Mouse (Mus musculus): ENCODE measurements around the gene Irf8.
A peak's percentile ranks its signal among the peaks of the same experiment; 100 is the strongest.

Gene Irf8

DNA sequence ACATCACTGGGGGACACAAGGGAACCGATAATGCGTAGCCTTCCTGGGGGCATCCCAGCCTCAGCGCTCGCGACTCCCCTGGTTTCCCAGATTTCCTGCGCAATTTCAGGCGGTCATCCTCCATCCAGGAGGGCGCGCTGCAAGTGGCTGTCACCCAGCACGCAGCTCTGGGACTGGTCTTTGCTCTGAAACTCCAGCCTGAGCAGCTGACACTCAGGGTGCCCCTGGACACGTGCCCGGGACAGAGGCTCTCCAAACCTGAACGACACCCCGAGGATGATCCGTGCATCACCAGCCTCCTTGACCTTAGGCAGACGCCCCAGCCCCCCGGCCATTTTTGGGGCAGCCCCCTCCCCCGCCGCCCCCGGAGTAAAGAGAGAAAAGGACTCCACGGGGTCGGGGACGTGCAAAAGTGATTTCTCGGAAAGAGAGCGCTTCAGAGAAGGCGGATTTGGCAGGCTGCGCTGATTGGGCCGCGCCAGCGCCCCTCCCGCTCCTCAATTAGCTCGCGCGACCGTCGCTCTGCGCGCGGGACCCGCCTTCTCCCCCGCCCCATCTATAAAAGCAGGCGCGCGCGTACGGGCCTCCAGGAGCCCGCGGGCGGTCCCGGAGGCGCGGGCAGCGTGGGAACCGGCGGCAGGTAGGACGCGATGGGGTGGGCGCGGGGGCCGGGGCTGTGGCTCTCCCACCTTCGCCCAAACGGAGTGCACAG is at the start of gene Irf8:
TSS of gene Irf8 (plus strand) at position 589 of the 712 bp plus-strand sequence.
- peak; percentile 70 for DNase-seq (ENCODE audit: low read depth in 2 of 2, low spot score in 2 of 2)

DNA sequence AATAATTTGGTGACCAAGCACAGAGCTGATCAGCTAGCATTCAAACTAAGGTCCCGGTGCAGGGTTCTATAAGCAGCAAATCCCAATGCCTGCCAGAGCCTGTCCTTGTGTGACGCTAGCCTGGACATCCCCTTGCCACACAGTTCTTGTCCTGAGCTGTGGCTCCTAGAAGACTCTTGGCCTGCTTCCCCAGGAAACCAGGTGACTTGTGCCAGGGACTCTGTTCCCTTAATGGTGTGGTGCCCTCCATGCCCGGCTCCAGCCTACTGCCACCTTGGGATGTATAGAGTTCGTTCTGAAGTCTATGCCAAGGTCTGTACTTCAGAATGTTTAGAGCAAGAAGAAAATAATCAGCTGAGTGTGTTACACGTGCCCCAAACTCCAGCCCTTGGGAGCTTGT is 49.6 kb upstream of the Irf8 start:
- no peak for DNase-seq (ENCODE audit: low read depth in 2 of 2, low spot score in 2 of 2)

DNA sequence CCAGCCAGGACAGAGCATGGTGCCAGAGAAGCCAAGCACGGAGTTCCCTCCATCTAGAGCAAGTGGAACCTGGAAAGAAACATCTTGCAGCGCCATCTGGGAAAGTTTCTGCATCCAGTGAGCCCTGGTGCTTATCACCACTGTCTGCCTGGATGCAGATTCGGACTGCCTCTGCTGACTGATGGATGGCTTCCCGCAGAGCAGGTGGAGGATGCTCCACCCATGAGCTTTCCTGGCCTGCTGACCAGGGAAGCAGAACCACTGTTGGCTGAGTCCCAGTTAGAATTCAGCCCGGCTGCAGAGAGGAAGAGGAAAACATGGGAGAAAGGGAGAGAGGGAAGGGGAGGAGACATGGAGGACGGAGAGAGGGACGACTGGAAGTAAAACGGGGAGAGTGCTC is 48.4 kb upstream of the Irf8 start:
- DNase-seq (ENCODE audit: low read depth in 2 of 2, low spot score in 2 of 2), result no peak

DNA sequence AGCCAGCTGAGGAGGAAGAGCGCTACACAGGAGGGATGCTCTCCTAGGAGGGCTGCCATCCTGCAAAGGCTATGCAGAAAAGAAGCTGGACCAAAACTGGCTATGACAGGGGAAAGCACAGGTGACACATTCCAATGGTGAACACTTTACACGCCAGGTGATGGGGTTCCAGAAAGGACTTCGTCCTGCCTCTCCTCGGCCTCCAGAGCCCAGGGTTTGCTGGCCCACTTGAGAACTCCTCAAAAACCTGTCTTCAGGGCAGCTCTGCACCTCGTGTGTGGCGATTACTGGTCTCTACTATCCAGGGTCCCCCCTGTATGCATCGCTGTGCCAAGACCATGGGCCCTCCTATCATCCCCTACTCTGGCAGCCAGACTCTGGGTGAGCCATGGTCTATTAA is 47.6 kb upstream of the Irf8 start:
- DNase-seq (ENCODE audit: low read depth in 2 of 2, low spot score in 2 of 2), result no peak

DNA sequence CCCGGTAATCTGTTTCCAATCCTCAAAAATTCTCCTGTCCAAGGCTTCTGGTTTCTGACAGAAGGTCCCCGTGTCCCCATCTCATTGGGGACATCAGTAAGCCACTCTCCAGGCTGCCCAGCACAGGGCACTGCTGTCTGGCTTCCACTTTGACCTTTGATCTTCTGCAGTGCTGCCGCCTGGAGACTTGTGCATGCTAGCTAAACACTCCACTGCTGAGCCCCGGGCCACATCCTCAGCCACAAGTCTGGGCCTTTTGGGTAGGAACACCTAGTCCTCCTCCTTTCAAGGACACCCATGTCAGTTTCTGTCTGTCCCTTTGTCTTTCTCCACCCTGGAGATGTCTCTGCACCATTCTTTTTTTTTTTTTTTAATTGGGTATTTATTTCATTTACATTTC is 43.2 kb upstream of the Irf8 start:
- DNase-seq (ENCODE audit: low read depth in 2 of 2, low spot score in 2 of 2), result no peak

DNA sequence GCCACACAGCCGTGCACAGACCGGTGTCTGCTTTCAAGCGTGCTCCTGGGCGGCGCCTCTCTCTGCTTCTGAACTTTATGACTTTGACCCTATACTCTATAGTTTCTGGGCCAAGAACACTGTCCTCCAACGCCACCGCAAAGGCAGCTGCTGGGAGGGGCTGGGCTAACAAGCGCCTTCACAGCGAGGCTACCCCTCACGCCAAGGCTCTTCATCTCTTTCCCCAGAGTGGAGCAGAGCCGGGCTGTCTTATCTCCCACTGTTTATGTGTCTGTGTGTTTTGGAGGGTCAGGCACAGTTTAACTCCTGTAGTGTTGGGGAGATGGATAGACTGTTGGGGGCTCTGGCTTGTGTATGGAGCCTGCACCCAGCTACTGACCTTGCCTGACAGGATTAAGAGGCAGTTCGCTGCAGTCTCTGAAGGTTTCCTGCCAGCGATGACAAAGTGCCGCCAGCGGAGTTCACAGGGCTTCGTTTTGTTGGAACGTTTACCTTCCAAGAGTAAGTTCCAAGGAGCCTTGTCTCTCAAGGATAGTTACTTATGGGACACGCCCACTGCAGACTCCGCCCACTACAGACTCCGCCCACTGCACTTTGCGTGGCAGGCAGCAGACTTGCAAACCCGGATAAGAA is 42.2 kb upstream of the Irf8 start:
- DNase-seq (ENCODE audit: low read depth in 2 of 2, low spot score in 2 of 2), result no peak

DNA sequence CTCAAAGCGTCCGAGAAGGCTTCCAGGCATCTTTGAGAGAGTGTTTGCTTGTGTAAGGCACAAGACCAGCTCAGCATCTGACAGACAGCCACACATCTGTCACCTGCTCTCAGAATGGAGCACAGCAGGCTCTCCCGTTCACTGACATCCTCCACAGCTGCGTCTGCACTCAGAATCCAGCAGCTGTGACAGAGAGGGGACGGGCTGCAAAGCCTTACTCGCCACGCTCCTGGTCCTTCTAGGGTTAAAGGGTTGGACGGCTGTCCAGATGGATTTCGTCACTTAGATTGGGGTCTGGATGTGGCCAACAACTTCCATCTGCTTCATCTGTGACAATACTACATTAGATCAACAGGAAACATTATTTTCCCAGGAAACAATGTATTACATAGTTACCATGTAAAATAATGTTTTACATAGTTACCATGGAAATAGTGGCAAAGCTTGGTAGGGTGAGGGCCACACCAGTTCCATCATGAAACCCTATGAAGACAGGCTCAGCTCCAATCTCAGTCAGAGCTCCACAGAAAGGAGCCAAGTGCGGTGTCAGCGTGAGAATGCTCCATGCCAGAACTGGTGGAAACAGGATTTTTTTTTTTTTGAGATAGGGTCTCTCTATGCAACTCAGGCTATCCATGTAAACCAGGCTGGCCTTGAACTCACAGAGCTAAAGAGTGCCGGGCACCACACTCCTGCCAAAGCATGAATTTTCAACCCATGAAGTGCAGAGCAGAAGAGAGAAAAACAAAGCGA is 39.6 kb upstream of the Irf8 start:
- no peak for DNase-seq (ENCODE audit: low read depth in 2 of 2, low spot score in 2 of 2)

DNA sequence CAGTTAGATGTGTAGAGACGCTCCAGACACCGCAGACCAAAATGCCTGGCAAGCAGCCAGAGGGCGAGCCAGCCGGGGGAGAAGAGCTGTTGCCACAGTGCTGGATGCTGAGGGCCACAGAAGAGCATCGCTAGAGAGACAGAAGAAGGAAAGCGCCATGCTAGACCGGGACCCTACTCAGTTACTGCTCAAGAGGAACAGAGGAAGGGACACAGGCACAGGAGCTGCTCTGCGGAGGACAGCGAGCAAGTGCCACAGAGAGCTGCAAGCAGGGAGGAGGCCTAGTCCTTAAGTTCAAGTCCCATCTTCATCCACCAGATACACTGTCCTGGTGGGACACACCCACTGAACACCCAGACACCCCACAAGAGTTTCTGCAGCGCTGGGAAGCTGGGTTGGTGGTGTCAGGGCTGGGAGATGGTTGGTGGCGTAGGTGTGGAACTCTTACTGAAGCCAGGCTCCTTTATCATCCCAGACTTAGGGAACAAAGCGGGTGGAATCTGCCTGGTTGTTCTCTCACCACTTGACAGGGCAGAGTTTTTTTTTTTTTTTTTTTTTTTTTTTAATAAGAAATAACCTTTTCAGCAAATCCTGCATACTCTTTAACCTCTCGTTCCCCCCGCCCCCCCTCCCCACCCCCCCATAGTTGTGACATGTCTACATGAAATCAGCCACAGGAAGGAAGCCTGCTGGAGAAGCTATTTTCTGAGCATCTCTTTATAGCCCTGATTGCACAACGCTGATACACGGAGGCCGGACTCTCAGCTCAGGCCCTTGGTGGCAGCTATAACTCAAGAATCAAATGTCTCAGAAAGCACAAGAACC is 38.8 kb upstream of the Irf8 start:
- DNase-seq (ENCODE audit: low read depth in 2 of 2, low spot score in 2 of 2), result peak in 1 of 2 experiments; percentile 36

DNA sequence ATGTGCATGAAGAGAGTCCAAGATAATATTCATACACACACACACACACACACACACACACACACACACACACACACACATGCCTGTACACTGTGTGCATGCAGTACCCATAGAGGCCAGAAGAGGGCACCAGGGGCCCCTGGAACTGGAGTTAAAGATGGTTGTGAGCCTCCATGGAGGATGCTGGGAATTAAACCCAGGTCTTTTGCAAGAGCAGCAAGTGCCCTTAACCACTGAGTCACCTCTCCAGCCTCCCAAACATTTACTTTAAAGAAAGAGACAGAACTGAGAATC is 38.2 kb upstream of the Irf8 start:
- DNase-seq (ENCODE audit: low read depth in 2 of 2, low spot score in 2 of 2), result peak; percentile 29 to 42

DNA sequence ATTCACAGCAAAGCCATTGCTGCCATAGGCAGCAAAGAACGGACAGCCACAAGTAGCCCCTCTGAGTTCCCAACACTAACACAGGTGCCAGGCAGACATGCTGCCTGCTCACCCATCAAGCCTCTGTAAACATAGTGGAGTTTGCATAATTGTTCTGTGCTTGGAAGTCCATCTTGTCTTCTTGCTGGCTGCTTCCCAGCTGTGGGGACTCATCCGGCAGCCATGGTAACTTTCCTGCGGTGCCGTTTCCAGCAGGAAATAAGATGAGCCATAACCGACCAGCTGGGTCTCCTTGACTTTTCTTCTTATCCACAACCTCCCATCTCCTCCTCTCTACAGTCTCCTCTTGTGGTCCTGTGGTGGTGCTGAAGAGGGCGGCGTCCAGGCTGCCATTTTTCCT is 37.7 kb upstream of the Irf8 start:
- DNase-seq (ENCODE audit: low read depth in 2 of 2, low spot score in 2 of 2), result no peak

DNA sequence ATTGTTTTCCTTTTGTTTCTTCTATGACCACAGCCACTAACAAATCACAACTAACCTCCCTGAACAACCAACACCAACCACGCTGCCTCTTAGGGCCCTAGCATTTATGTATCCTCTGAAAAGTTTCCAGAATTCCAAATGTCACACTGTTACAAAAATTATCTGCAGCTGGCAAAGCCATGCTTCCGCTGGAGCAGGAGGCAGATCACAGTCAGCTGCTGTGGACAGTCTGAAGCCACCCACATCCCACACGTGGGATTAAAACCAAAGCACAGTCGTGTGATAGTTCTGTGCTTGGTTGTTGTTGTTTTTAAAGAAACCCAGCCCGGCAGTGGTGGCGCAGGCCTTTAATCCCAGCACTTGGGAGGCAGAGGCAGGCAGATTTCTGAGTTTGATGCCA is 37.1 kb upstream of the Irf8 start:
- no peak for DNase-seq (ENCODE audit: low read depth in 2 of 2, low spot score in 2 of 2)

DNA sequence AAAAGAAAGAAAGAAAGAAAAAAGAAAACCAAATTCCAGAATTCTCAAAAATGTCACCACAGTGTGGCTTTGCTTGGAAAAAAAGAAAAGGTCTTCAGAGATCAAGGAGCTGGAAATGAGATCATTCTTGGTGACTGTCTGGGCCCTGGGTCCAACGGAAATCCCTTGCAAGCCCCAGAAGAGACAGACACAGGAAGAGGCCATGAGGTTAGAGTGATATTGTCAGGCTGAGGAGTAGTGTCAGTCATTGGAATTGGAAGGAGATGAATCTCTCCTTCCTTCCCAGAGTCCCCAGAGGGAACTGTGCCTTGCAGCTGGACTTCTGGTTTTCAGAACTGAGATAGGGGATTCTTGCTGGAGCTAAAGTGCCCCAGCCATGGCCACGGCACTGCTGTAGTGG is 36.6 kb upstream of the Irf8 start:
- no peak for DNase-seq (ENCODE audit: low read depth in 2 of 2, low spot score in 2 of 2)

DNA sequence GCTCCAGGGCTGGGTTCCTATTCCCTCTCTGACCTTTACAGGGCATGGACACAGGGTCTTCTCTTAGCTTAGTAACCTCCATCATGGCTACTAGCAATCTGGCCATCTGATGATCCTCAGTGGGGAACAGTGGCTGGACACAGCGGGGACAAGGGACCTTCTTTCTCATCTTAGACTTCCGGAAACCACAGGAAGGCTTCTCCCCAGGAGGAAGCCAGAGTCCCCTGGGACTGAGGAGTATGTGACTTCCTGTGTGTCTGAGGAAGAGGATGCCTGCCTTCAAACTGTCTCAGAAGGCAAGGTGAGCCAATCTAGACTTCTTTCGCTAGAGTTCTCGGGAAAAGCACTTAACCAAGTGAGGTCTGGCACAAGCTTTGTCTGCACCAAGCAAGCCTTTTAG is 36.1 kb upstream of the Irf8 start:
- DNase-seq (ENCODE audit: low read depth in 2 of 2, low spot score in 2 of 2), result no peak

DNA sequence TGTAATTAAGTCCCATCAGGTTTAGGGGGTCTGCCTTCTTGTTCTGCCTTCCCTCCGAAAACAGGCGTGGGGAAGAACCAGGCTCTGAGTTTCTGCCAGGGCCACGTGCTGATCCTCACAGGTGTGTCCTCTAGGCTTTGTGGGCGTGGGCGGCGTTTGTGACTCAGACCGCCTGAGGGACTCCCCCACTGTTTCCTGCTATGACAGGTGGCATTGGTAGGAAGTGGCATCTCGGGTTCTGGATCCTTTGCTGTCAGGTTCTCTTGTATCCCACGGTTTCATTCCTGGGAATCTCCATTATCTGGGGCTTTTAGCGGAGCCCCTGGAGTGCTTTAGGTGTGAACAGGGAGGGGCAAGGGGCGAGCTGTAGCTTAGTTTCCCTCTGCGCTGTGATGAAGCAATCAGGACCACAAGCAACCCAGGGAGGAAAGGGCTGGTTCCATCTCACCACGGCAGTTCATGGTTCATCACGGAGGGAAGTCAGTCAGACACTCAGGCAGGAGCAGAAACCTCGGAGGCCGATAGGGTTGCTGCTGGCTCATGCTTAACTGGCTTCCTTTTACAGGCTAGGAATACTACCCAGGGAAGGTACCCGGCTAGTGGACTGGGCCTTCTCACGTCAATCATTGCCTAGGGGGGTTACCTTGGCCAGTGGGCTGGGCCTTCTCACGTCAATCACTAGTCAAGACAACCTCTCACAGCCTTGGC is 34.2 kb upstream of the Irf8 start:
- DNase-seq (ENCODE audit: low read depth in 2 of 2, low spot score in 2 of 2), result peak; percentile 31 to 56

DNA sequence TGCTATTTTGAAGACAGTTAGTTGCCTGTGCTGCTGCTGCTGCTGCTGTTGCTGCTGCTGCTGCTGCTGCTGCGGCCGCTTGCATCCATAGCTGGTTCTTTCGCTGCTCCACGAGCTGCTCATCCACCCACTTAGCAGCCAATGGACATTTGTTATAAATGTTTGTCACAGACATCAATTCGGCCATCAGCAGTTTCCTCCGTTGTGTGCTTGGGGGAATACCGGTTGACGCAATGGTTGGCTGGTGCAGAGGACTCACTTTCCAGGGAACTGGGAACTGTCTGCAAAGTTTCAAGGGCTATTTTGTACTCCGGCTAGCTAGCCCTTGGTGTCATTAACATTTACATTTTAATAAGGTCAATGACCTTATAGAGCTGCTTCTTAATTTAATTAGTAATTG is 32.0 kb upstream of the Irf8 start:
- no peak for DNase-seq (ENCODE audit: low read depth in 2 of 2, low spot score in 2 of 2)

DNA sequence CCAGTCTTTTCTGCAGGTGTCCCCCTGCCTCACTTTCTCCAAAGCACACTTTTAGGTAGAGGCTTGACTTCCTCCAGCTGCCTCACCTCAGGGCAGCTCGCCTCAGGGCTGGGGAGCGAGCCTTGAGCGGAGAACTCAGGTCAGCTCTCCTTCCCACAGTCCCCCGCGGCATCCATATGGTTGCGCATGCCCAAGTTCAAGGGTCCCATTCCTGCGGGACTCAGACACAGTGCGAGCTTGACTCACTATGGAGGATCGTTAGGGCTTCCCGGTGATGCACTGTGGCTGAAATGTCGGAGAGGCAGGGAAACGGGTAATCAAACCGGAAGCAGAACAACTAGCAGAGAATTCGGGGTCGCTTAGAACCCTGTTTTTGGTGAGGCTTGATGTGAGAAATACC is 31.0 kb upstream of the Irf8 start:
- DNase-seq (ENCODE audit: low read depth in 2 of 2, low spot score in 2 of 2), result no peak

DNA sequence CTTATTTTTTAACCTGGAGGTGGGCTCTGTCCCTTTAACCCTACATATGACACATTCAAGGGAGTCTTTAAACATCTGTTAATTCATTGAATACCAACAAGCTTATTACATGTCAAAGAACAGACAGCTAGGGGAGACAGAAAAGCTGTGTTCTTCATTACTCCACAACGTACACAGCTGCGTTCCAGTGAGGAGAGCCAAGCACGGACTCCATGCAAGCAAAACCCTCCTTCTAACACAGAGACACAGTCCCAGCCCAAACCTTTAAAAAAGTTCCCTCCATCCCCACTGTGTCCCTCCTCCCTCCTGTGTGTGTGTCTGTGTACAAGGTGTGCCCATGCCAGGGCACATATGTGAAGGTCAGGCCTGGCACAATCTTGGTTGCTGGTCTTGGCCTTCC is 30.0 kb upstream of the Irf8 start:
- DNase-seq (ENCODE audit: low read depth in 2 of 2, low spot score in 2 of 2), result no peak

DNA sequence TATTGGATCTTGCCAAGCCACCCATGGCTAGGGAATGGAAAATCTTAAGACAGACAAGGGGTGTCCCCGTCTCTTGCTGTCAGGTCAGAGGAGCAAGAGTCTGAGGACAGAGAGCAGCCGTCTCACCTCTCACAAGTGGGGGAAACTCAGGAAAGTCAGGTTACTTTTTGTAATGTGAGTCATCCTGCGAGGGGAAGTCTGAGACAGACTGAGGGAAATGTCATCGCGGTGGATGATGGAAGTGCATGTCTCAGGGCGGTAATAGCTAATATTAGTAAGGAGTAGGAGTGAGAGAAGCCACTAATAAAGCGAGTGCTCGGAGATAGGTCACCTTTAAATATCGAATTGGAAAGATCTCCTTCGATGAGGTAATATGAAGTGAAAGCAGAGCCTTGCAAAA is 27.0 kb upstream of the Irf8 start:
- no peak for DNase-seq (ENCODE audit: low read depth in 2 of 2, low spot score in 2 of 2)

DNA sequence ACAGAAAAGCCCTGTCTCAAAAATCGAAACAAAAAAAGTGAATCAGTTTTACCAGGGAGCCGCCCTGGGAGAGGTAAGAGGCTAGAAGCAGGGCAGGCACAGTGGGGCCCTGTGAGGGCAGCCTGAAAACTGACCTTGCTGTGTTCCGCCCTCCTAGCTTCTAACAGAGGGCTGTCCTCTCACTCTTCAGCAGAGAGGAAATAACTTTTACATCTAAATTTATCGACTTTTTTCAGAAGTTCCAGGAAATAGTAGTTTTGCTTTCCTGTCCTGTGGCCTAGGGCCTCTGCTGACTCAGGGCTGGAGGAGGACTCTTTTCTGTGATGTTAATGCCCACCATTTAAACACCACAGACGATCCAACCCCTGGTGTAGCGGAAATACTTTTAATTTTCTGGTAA is 21.0 kb upstream of the Irf8 start:
- no peak for DNase-seq (ENCODE audit: low read depth in 2 of 2, low spot score in 2 of 2)

DNA sequence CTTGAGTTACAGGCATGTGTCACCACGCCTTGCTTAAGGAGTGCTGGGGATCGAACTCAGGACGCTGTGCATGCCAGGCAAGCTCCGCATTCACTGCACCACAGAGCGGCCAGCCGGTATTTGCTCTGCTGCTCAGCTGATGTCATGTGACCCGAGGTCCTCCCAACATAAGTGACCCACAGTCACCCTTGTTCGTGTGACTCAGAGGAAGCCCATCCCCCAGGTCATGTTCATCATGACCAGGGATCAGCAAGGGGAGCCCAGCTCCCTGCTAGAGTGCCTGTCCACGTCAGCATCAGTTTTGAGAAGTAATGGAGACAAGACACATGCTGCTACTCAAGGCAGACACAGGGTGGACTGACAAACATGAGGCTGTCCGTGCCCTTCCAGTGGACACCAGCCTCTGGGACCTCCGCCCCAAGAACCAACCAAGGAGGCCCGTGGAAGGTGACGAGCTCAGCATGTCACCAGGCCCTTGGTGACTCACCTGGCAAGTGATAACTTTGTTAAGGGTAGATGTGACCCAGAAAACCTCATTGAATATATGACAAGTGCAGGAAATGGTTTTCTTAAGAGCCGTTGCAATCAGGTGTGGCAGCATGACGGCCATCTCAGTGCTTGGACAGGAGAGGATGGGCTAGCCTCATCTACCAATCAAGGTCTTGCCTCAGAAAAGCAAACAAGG is 20.0 kb upstream of the Irf8 start:
- DNase-seq (ENCODE audit: low read depth in 2 of 2, low spot score in 2 of 2), result no peak

All from CD8-positive naive resting alpha-beta T cell, adult 2 months (primary cell).